Mouse (Mus musculus): ENCODE data around the gene Nrg4. TPM values are rescaled to one million over a fixed set of nuclear protein-coding genes. Genes with fewer than 3 reads are reported as not detected.

Nrg4 gene
- total RNA-seq (2015; ENCODE audit: low replicate concordance): 1.7 and 3.6 TPM in 2 replicates
- total RNA-seq (2017; ENCODE audit: low replicate concordance): 2.3 and 2.7 TPM in 2 replicates

DNA sequence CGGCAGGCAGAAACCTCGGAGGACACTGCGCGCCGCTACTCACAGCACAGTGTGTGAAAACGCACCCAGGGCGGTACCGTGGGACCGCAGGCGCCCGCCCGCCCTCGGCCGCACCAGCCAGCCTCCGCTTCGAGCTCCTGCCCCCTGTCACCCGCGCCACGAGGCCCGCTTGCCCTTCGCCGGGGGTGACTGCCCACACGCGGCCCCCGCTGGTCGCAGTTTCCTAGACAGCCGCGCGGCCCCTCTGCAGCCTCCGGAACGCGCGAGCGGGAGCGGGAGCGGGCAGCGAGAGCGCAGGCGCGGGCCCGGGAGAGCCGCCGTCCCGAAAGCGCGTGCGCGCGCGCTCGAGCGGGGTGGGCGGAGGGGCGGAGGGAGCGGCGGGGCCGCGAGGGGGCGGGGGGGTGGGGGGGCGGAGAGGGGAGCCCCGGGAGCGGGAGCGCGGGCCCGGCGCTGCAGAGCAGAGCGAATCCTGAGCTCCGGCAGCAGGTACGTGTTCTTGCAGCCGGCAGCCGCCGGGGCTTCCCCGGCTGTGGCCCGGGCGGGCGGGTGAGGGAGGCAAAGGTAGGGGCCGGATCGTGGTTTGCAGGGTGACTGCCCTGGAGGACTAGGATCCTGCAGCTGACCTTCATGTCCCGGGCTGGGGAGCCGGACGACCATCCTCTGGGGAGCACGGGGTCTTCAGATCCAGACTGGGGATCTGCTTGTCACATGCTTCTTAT, at the start of gene Nrg4, which contains the start of gene Tmem266:
Gene Nrg4, minus strand, starts transcription at position 330 of the 719 bp plus-strand sequence.
Gene Tmem266, plus strand, starts transcription at position 399 of the 719 bp plus-strand sequence.
- ATAC-seq (replicated peaks; ENCODE audit: low FRiP score, poor library complexity, severe bottlenecking): no peak

DNA sequence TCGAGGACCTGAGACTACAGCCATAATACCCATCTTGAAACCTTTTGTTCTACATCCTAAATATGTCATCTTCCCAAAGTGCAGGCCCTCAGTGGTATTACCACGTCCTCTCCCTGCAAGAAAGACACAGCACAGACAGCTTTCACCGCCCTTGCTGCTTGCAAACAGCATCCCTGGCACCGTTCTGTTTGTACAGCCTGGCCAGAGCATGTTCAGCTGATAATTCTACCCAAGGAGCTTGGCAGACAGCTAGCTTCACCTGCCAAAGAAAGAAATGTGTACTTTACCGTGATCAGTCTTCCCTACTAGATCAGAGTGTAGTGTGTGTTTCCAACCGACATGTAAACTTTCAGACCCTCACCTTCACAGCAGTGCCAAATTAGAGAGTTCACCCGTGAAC, 45.3 kb upstream of the Nrg4 start:
- ATAC-seq (replicated peaks; ENCODE audit: low FRiP score, poor library complexity, severe bottlenecking): no peak

DNA sequence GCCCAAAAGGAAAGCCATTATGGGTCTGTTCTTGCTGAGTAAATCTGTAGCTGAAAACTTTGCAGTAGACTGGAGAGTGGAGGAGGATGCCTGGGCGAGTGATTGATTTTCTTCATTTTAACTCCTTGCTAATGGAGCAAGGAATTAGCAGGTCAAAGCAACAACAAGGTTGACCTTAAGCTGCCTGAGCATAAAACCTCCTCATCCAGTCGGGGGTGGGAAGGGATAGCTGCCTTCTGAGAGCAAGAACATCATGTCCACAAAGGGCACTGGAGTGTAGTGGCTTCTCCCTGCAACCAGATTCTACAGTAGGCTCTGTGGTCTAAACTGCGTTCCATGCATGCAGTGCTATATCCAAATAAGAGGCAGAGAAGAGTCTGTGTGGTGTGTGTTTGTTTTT, 41.4 kb upstream of the Nrg4 start:
- no peak for ATAC-seq (replicated peaks; ENCODE audit: low FRiP score, poor library complexity, severe bottlenecking)

DNA sequence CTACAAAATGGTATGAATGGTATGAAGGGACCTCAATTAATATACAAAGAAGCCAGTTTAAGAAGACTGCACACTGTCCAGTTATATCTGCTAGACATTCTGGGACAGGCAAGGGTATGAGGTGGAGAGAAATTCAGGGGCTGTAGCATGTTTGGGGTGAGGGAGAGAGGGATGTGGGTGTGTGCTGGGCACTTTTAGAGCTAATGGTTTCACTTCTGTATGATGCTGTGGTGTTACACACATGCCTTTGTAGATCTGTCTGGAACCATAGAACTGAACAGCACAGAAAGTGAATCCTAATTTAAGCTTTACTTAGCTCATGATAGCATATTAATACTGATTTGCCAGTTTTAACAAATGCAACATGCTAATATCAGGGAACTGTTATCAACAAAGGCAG, 37.1 kb upstream of the Nrg4 start:
- no peak for ATAC-seq (replicated peaks; ENCODE audit: low FRiP score, poor library complexity, severe bottlenecking)

DNA sequence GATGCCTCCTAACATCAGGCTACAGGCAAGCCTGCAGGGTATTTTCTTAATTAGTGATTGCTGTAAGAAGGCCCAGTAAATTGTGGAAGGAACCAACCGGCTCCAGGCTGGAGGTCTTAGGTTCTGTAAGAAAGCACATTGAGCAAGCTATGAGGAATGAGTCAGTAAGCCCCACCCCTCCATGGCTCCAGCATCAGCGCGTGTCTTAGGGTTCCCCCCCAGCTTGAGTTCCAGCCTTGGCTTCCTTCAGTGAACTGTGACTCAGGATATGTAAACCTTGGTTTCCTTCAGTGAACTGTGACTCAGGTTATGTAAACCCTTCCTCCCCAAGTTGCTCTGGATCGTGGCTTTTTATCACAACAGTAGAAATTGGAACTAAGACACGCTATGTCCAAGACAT, 35.3 kb upstream of the Nrg4 start:
- no peak for ATAC-seq (replicated peaks; ENCODE audit: low FRiP score, poor library complexity, severe bottlenecking)

DNA sequence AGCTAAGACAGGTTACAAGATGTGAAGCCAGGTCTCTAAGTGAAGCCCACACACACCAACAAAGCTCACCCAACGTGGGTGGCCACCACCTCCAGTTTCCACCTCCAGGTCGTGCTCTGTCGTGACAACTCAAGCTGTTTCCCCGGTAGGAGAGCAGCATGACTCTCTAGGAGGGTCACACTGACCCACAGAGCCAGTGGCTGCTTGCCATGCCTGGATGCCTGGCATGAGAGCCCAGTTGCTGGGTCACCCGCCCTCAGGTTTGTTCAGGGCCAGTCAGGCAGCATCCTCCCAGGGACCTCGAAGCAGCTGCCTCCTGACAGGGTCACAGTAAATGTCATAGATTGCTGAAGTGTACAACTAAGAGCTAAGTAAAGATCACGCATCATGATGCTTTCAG, 34.2 kb upstream of the Nrg4 start:
- ATAC-seq (replicated peaks; ENCODE audit: low FRiP score, poor library complexity, severe bottlenecking): no peak

DNA sequence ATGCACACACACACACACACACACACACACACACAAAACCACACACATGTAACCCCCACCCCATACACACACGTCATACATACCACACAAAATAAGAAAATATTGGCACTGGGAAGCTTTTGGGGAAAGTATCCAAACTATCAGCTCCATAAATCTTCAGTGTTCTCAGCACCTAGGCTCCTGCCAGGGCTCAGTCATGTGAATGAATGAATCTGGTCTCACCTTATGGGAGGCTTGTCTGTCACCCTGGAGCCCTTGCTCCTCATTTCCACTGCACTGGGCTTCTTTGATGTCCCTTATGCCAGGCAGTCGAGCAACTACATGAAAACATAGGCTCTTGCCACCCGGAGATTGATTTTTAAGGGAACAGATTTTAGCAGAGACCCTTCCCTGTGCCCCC, 33.7 kb upstream of the Nrg4 start:
- no peak for ATAC-seq (replicated peaks; ENCODE audit: low FRiP score, poor library complexity, severe bottlenecking)

DNA sequence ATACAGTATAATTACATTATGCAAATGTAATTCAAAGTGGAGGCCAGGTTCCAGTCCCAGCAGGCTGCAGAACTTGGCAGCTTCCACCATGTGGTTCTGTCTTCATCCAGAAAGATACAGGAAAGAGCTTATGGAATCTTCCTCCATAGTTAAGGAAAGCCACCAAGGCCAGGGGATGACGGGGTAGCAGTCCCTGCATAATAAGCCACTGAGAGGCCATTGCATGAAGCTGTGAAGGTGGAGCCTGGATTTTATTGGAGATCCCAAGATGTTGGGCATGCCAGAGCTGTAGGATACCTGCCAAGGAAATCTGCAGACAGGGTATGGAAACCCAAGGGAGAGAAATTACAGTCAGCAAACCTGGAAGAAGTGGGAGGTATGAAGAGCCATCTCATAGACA, 30.5 kb upstream of the Nrg4 start:
- no peak for ATAC-seq (replicated peaks; ENCODE audit: low FRiP score, poor library complexity, severe bottlenecking)

DNA sequence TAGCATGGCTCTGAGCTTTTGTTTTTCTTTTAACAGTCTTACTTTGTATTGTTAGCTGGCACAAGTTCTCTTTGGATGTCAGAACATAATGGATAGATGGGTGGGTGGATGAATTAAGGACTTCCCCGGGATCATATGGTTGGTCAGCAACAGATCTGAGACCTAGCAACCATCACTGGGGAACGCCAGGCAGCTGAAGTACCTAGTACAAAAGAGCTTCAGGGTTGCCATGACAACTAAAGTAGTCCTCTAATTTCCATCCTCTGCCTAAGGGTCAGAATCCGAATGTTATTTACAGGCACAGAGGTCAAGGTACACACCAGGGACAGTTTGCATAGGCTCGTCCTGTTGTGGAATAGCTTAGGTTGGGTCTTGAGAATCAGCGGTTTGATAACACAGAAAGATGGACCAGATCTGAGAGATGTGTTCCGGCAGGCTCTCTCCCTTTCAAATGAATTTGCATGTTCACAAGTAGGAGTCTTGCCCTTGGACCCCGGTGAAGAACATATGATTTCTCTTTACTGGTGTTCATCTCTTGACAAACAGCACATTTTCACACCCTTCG, 28.7 kb upstream of the Nrg4 start:
- no peak for ATAC-seq (replicated peaks; ENCODE audit: low FRiP score, poor library complexity, severe bottlenecking)

DNA sequence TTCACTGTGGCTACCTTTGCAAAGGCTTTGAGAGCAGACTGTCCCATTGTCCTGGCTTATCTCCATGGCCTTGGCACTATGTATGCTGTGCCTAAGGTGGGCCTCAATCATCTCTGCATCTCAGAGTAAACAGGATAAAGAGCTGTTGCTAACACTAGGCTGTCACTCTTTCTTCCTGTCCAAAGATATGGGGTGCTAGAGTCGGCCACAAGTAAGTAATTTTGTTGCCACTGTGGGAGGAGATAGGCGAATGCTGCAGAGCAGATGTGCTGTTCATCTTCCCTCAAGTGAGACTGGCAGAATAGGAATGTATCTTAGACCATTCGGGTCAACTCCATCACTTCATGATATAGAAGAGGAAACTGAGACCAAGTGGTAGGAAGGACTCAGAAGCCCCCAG, 28.0 kb upstream of the Nrg4 start:
- no peak for ATAC-seq (replicated peaks; ENCODE audit: low FRiP score, poor library complexity, severe bottlenecking)

DNA sequence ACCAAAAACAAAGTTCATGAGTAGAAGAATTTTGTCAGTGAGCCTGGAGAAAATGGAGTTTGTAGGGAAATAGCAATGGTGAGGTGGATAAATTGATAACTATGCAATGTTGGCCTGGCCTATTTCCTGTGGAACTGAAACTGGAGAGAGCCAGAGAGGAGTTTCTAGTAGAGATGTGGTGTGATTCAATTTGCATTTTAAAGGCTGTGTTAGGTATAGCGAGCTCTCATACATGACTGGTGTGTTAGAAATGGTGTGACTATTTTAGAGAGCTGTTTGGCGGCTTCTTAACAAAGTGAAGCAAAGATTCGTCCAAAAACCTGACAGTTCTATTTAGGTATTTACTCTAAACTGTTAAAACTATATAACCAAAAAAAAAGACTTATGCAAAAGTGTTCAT, 22.0 kb upstream of the Nrg4 start:
- ATAC-seq (replicated peaks; ENCODE audit: low FRiP score, poor library complexity, severe bottlenecking): no peak

DNA sequence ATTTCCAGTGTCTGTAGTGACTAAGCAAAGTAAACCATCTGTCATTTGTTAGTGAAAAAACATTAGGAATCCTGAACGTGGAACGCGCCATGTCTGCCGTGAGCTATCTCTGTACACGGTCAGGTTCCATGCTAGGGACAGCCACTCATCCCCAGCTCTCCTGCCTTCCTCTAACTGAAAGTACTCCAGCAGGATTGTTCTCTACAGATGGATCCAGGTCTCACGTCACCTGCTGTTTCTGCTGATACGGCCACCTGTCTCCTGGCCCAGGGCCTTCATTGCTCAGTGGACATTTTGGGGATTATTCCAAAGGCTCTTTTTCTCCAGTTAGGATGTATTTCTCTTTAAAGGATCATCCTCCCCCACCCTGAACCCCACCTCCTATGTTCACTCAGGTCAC, 18.7 kb upstream of the Nrg4 start:
- ATAC-seq (replicated peaks; ENCODE audit: low FRiP score, poor library complexity, severe bottlenecking): no peak

DNA sequence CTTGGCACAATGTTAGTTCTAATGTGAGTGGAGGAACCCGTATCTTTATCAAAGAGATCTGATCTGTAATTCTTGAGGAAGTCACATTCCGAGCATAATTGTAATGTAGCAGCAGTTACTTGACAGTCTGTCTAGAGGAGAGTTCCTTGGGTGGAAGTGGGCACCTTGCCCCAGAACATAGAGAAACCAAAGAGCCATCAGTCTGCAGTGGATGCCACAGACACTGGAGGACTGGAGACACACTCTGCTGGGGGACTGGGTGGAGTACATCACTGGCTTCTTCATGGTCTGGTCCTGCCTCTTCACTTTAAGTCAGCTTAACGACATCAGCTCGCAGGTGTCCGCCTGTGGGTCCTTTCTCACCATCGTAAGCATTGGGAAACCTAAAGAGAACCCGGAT, 17.5 kb upstream of the Nrg4 start:
- no peak for ATAC-seq (replicated peaks; ENCODE audit: low FRiP score, poor library complexity, severe bottlenecking)

DNA sequence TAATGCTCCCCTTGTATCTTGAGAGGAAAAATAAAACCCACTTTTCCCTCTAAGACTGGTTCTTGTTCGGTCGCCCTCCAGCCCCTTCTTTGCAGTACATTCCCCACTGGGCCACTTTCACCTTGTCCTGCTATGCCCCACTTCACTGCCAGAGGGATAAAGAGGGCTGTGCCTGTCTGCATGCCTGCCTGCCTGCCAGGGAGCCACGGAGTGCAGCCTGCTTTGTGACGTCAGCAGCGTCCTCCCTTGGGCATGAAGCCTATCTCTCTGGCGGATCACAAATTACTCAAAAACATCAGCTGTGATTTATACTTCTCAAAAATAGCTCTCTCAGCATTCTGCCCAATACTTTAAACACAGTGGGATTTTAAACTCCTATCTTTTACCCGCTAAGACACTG, 6.3 kb upstream of the Nrg4 start:
- no peak for ATAC-seq (replicated peaks; ENCODE audit: low FRiP score, poor library complexity, severe bottlenecking)

DNA sequence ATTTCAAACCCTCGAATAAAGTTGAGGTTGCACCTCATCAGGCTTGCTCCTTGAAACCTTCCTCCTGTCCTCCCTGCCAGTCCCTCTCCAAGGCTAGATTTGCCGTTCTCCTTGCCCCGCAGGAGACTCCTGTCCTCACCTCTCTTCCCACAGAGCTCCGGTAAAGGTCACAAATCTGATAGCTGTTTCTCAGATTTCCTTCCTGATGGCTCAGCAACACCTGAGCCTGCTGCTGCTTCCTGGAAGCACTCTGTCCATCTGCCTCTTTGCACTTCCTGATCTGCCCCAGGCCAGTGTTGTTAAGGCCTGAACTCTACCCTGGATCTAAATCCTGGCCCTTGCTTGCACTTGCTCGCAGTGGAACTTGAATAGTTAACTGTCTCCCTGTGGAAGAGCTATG, 5.8 kb upstream of the Nrg4 start:
- no peak for ATAC-seq (replicated peaks; ENCODE audit: low FRiP score, poor library complexity, severe bottlenecking)

DNA sequence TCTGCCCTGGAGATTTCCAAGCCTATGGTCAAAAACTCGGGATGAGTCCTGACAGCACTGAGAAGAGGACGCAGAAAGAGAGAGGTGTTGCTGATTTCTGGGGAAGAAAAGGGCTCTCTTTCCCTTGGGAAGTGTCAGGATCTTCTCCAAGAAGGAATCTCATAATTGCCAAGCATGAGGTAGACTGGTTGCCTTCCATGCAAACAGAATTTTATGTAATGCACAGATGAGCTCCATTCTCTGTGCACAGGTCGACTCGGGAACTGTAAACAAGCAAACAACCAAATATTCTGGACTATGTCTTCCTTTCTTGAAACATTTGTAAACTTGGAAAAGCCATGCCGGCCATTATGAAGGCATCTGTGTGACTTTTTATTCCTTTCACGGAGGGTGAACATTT, 2.8 kb upstream of the Nrg4 start:
- ATAC-seq (replicated peaks; ENCODE audit: low FRiP score, poor library complexity, severe bottlenecking): no peak

DNA sequence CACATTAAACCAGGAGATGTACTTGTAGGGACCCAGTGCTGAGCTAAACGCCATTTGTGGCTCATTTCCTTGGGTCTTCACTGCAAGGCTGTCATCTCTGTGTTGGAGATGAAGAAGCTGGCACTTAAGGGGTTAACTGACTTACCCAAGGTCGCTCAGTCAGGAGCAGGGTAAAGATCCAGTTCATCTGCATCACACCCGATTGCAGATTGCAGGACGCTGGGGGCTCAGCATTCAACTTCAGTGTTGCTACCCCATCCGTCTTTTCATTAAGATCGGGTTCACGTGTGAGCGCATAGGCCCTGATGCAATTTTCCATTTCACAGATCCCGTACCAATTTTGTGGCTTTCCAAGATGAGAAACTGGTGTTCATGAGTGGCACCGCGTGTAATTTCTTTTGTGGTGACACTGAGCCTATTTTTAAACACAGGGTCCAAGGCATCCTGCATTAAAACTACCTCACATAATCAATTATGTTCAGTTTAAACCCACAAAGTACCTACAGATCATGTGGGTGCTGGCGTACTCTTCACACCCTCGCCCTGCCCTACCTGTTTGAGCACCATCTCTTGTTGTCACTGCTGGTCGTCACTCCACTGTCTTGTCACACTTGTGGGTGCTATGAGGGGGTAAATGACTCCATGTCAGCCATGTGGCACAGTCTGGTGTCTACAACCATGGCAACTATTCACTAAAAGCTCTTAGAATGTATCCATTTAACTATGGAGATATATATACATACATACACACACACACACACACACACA, 1.7 kb upstream of the Nrg4 start:
- no peak for ATAC-seq (replicated peaks; ENCODE audit: low FRiP score, poor library complexity, severe bottlenecking)

DNA sequence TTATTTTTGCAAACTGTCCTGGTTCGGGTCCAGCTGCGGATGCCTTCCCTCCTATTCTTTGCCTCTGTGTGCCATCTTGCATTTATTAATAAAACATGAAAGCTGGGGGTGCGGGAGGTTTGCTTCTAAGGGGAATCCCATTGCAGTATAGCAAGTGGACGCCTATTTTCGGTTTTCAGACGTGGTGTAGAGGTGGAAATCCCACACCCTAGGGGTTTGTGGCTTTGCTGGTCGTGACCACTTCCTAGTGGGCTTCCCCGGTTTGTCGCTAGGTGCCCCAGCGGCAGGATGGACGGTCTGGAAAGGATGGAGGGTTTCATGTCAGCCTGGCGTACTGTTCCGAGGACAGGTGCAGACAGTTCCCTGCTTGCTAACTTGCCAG, 581 bp upstream of the Nrg4 start:
- ATAC-seq (replicated peaks; ENCODE audit: low FRiP score, poor library complexity, severe bottlenecking): no peak

DNA sequence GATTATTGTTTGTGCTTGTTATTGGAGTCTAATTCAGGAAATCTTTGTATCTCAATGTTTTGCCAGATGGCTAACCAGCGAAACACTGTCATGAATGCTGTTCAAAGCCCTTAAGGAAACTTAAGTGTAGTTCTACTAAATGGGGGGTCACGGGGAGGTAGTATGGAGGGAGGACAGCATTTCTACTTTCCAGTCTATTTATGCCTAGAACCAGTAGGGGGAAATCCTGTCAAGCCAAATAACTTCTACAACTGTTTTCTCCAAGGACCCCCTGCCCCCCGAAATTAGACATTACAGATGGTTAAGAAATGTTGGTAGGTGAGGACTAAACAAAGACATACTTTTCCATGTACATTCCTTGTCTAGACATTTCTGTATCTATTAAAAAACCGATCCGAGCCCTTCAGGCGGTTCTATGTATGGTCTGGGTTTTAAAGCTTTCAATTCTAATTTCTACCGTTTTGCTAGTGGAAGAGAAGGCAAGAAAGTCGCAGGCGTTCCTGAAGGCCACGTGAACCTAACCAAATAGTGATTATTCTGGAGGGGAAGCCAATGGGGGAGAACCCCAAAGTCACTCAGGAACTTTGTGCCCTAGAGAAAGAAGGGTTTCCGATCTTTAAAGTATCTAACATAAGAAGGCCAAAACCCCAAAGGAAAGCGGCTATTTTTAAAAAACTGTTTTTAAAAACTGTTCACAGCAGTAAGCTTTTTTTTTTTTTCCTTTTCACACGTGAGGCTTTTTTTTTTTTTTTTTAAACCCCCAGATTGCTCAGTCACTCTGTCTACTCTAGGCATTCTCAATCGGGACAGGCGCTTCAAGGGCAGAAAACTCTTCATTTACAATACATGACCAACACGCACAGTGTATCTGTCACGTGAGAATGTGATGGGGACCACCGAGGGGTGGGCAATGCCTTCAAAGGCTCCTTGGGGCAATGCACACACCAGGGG, 805 bp downstream of the Nrg4 start:
- ATAC-seq (replicated peaks; ENCODE audit: low FRiP score, poor library complexity, severe bottlenecking): no peak

DNA sequence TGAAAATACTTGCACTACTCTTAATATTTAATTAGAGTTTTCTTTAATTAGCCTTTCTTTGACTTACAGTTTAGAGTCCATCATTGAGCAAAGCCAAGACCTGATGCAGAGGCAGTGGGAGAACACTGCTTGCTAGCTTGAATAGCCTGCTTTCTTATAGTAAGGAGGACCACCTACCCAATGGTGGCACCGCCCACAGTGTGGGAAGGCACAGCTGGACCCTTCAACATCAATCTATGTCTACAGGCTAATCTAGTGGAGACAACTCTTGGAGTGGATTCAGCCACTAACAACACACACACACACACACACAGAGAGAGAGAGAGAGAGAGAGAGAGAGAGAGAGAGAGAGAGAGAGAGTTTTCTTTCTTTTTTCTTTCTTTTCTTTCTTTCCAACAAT, 1.6 kb downstream of the Nrg4 start:
- no peak for ATAC-seq (replicated peaks; ENCODE audit: low FRiP score, poor library complexity, severe bottlenecking)
